Mouse (Mus musculus) megakaryocyte, embryonic 14.5 days (primary cell): Measurements from ENCODE around the gene Lmo3.

Source experiments
- FLI1 ChIP-seq: IDR thresholded peaks from 2 replicates; pipeline ENCODE4 v1.6.1; 2012; ENCODE audit warnings: low read length, inconsistent platforms, mixed read lengths
- GATA1 ChIP-seq: IDR thresholded peaks from 3 replicates; pipeline ENCODE4 v1.6.1; 2012; ENCODE audit warnings: mixed read lengths, low read length, inconsistent platforms, borderline replicate concordance

GRCm38 (mm10) chr6:138398836-138399235 is 182.9 kb downstream of the Lmo3 start:
- no peak for TF ChIP-seq FLI1
- TF ChIP-seq GATA1: no peak
